ENCODE assay signal across 13 mouse cellular contexts in genomic region chr12:8900107-8900698, GRCm38 (mm10). TPM values are rescaled to one million over a fixed set of nuclear protein-coding genes. Genes with fewer than 3 reads are reported as not detected.
DNase-seq lines count a peak whose midpoint lies in the region; ATAC-seq lines count a peak whose summit lies in the region.
"Had no signal": no experiment of that assay in that cellular context is flagged by ENCODE, and none has a peak within 500 bp of the region (broad histone marks: within the 10 kb centered on the region; RNA-seq: fewer than 3 reads in every experiment).

No protein-coding gene starts in this region.

- H3K4me1 ChIP-seq in hindbrain, embryonic 11.5 days (replicated peaks; ENCODE audit: control insufficient read depth, insufficient read depth, low read length) = 0 out of 2 replicates have a peak, but pooled peaks cover 2% of the 10 kb centered on the region
- H3K4me1 ChIP-seq in hindbrain, embryonic 13.5 days (replicated peaks) = 0 out of 2 replicates have a peak, but pooled peaks cover 12% of the 10 kb centered on the region
- peaks cover 51% of the 10 kb centered on the region for H3K4me1 ChIP-seq in limb, embryonic 10.5 days

- H3K4me3 ChIP-seq in hindbrain, embryonic 11.5 days (ENCODE audit: low read depth, low read length) = no peak overlapping the region
- H3K4me3 ChIP-seq in hindbrain, embryonic 13.5 days = no peak overlapping the region
- H3K4me3 ChIP-seq in limb, embryonic 10.5 days = no peak overlapping the region
- H3K4me3 ChIP-seq: liver, embryonic 15.5 days had no signal

- no peak for ATAC-seq in hindbrain, embryonic 11.5 days (ENCODE audit: low FRiP score)
- no peak for ATAC-seq in hindbrain, embryonic 13.5 days (ENCODE audit: low FRiP score)

- H3K9me3 ChIP-seq in hindbrain, embryonic 11.5 days (ENCODE audit: control insufficient read depth, low read length) = no peaks in the 10 kb centered on the region
- no peaks in the 10 kb centered on the region for H3K9me3 ChIP-seq in hindbrain, embryonic 13.5 days
- H3K9me3 ChIP-seq in limb, embryonic 10.5 days (replicated peaks) = no peaks in the 10 kb centered on the region
- H3K9me3 ChIP-seq: liver, embryonic 15.5 days had no signal

- H3K36me3 ChIP-seq in hindbrain, embryonic 11.5 days (ENCODE audit: control insufficient read depth, insufficient read depth, low read length) = no peaks in the 10 kb centered on the region
- no peaks in the 10 kb centered on the region for H3K36me3 ChIP-seq in hindbrain, embryonic 13.5 days
- no peaks in the 10 kb centered on the region for H3K36me3 ChIP-seq in limb, embryonic 10.5 days
- H3K36me3 ChIP-seq: liver, embryonic 15.5 days had no signal

- no peak overlapping the region for H3K9ac ChIP-seq in hindbrain, embryonic 11.5 days (ENCODE audit: low read depth, low read length)
- no peak overlapping the region for H3K9ac ChIP-seq in hindbrain, embryonic 13.5 days
- H3K9ac ChIP-seq: liver, embryonic 15.5 days had no signal

- H3K4me2 ChIP-seq in hindbrain, embryonic 11.5 days (replicated peaks; ENCODE audit: low read depth, low read length) = no peak overlapping the region
- no peak overlapping the region for H3K4me2 ChIP-seq in hindbrain, embryonic 13.5 days
- H3K4me2 ChIP-seq: liver, embryonic 15.5 days had no signal

- no peaks in the 10 kb centered on the region for H3K27me3 ChIP-seq in hindbrain, embryonic 11.5 days (ENCODE audit: control insufficient read depth, insufficient read depth, low read length)
- no peaks in the 10 kb centered on the region for H3K27me3 ChIP-seq in hindbrain, embryonic 13.5 days
- no peaks in the 10 kb centered on the region for H3K27me3 ChIP-seq in limb, embryonic 10.5 days (ENCODE audit: low read depth, poor library complexity, severe bottlenecking)
- H3K27me3 ChIP-seq: liver, embryonic 15.5 days had no signal

- no peak overlapping the region for H3K27ac ChIP-seq in hindbrain, embryonic 11.5 days (ENCODE audit: low read depth, low read length)
- H3K27ac ChIP-seq in hindbrain, embryonic 13.5 days = no peak overlapping the region; the same call in 1 of the 2 replicates
- peak overlapping the region; percentile 69; the same call in 1 of the 2 replicates for H3K27ac ChIP-seq in limb, embryonic 10.5 days
- H3K27ac ChIP-seq: liver, embryonic 15.5 days had no signal

- peak; percentile 55 for DNase-seq in embryo, embryonic 11 days
- no peak for DNase-seq in embryo, embryonic 9.5 days (ENCODE audit: extremely low spot score)
- DNase-seq in hindbrain, embryonic 11.5 days (ENCODE audit: low spot score) = peak; percentile 10
- DNase-seq in ES-CJ7 (ENCODE audit: low read depth, low spot score) = peak; percentile 40
- no peak for DNase-seq in limb, embryonic 10.5 days (ENCODE audit: low spot score)
- no peak for DNase-seq in thymus, postnatal 0 days (ENCODE audit: low spot score)
- no peak for DNase-seq in thymus, postnatal 36 days
- DNase-seq: adrenal gland, postnatal 36 days; cerebellum, adult 18-20 months; kidney, postnatal 10 days; thymus, postnatal 14 days had no signal

- WGBS in hindbrain, embryonic 11.5 days = 16% methylated on average over 4 of the region's 4 CpGs
- 25% methylated on average over 4 of the region's 4 CpGs for WGBS in hindbrain, embryonic 13.5 days
- WGBS in limb, embryonic 10.5 days = 35% methylated on average over 4 of the region's 4 CpGs

RNA-seq across cellular contexts. Expression of gene Laptm4a, which starts 21.3 kb away (rescaled TPM):
- 104 and 164 TPM in 2 replicates for polyA plus RNA-seq in hindbrain, embryonic 11.5 days (2014; fragmentation: Nextera tagmentation; extraction: Ambion mirVana)
- 229 and 244 TPM in 2 replicates for polyA plus RNA-seq in hindbrain, embryonic 13.5 days (2015; fragmentation: Nextera tagmentation; extraction: Ambion mirVana)
- 156 and 185 TPM in 2 replicates for polyA plus RNA-seq in limb, embryonic 10.5 days (2016; fragmentation: Nextera tagmentation; extraction: Ambion mirVana)
- 193 and 194 TPM in 2 replicates for polyA plus RNA-seq in thymus, postnatal 0 days (2015; fragmentation: Nextera tagmentation; extraction: Ambion mirVana)

RNA-seq across cellular contexts. Expression of gene Matn3, which starts 47.5 kb away (rescaled TPM):
- 1.2 and 1.6 TPM in 2 replicates for polyA plus RNA-seq in hindbrain, embryonic 11.5 days (2014; fragmentation: Nextera tagmentation; extraction: Ambion mirVana)
- polyA plus RNA-seq in hindbrain, embryonic 13.5 days (2015; fragmentation: Nextera tagmentation; extraction: Ambion mirVana) = 0.22 and 0.71 TPM in 2 replicates
- 5.2 and 5.4 TPM in 2 replicates for polyA plus RNA-seq in limb, embryonic 10.5 days (2016; fragmentation: Nextera tagmentation; extraction: Ambion mirVana)
- polyA plus RNA-seq in thymus, postnatal 0 days (2015; fragmentation: Nextera tagmentation; extraction: Ambion mirVana) = 0.05 and 0.17 TPM in 2 replicates

Comparison
In these comparisons a context has a peak if more than half of its experiments do, and no peak if none do; other contexts are left out.
1. DNase-seq: peak in embryo, embryonic 11 days (single experiment), hindbrain, embryonic 11.5 days (single experiment) and ES-CJ7 (single experiment); none in embryo, embryonic 9.5 days (single experiment), limb, embryonic 10.5 days (single experiment), thymus, postnatal 0 days (single experiment) and thymus, postnatal 36 days (0 of 2).